Mouse (Mus musculus): ENCODE measurements around the gene Fmnl1. TPM values are rescaled to one million over a fixed set of nuclear protein-coding genes. Genes with fewer than 3 reads are reported as not detected.
A peak's percentile ranks its signal among the peaks of the same experiment; 100 is the strongest.

The Fmnl1 gene
- polyA plus RNA-seq, 1 experiment from 2014 or later: 9.2 TPM

DNA sequence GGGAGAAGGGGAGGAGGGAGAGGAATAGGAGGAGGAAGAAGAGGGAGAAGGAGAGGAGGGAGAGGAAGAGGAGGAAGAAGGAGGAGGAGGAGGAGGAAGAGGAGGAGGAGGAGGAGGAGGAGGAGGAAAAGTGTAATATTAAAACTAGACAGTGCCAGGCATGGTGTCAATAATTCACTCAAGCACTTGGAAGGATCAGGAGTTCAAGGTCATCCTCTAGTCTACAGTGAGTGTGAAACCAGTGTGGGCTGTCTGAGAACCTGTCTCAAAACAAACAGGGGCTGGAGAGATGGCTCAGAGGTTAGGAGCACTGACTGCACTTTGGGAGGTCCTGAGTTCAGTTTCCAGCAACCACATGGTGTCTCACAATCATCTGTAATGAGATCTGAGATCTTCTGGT lies 31.5 kb downstream of the Fmnl1 start:
- no peaks in the 10 kb centered on the region for H3K9me3 ChIP-seq (ENCODE audit: control insufficient read depth, low read length)
- no peak for ATAC-seq (ENCODE audit: low read depth)
- H3K4me1 ChIP-seq (ENCODE audit: control insufficient read depth, insufficient read depth, low read length): peaks cover 2% of the 10 kb centered on the region; the same call in 1 of the 2 replicates
- H3K27ac ChIP-seq (ENCODE audit: low read depth, low read length): no peak overlapping the region
- H3K27me3 ChIP-seq (ENCODE audit: control insufficient read depth, insufficient read depth, low read length): peaks cover 16% of the 10 kb centered on the region
- H3K4me3 ChIP-seq (ENCODE audit: low read depth, low read length): no peak overlapping the region
- no peaks in the 10 kb centered on the region for H3K36me3 ChIP-seq (ENCODE audit: control insufficient read depth, insufficient read depth, low read length)
- no peak overlapping the region for H3K4me2 ChIP-seq (ENCODE audit: low read depth, low read length)
- no peak overlapping the region for H3K9ac ChIP-seq (replicated peaks; ENCODE audit: low read depth, low read length)

DNA sequence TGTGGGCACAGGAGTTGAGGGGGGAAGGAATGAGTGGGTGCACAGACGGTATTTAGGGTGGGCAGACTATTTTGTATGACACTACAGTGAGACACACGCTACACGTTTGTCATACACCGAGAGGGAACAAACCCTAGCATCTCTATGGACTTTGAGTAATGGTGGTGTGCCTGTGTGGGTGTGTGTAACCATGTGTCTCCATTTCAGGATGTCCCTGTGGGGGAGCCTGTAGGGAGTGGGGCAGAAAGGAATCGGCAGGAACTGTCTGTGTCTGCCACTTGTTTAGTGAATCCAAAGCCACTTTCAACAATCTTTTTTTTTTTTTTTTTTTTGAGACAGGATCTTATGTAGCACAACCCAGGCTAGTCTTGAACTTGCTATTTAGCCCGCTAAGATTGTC lies 35.3 kb downstream of the Fmnl1 start:
- Histone ChIP-seq H3K27ac (ENCODE audit: low read depth, low read length) (no peak overlapping the region), H3K4me1 (ENCODE audit: control insufficient read depth, insufficient read depth, low read length) (no peaks in the 10 kb centered on the region), H3K9ac (replicated peaks; ENCODE audit: low read depth, low read length) (no peak overlapping the region), H3K4me3 (ENCODE audit: low read depth, low read length) (no peak overlapping the region), H3K9me3 (ENCODE audit: control insufficient read depth, low read length) (no peaks in the 10 kb centered on the region), H3K4me2 (ENCODE audit: low read depth, low read length) (no peak overlapping the region), H3K27me3 (ENCODE audit: control insufficient read depth, insufficient read depth, low read length) (no peaks in the 10 kb centered on the region), H3K36me3 (ENCODE audit: control insufficient read depth, insufficient read depth, low read length) (no peaks in the 10 kb centered on the region)
- WGBS: 92% methylated on average over 6 of the region's 6 CpGs
- ATAC-seq (ENCODE audit: low read depth): no peak

GRCm38 (mm10) chr11:103208458-103208857 lies 37.6 kb downstream of the Fmnl1 start, which contains the start of gene 1700023F06Rik:
Gene 1700023F06Rik (minus strand): TSS chr11:103208558.
- H3K27me3 ChIP-seq (ENCODE audit: control insufficient read depth, insufficient read depth, low read length): no peaks in the 10 kb centered on the region
- ATAC-seq (ENCODE audit: low read depth): no peak
- WGBS: 83% methylated on average over 3 of the region's 3 CpGs

GRCm38 (mm10) chr11:103210291-103210690 lies 39.4 kb downstream of the Fmnl1 start:
- H3K27ac ChIP-seq (ENCODE audit: low read depth, low read length): no peak overlapping the region
- no peaks in the 10 kb centered on the region for H3K36me3 ChIP-seq (ENCODE audit: control insufficient read depth, insufficient read depth, low read length)
- ATAC-seq (ENCODE audit: low read depth): no peak
- H3K9me3 ChIP-seq (ENCODE audit: control insufficient read depth, low read length): no peaks in the 10 kb centered on the region
- no peak overlapping the region for H3K9ac ChIP-seq (replicated peaks; ENCODE audit: low read depth, low read length)
- no peaks in the 10 kb centered on the region for H3K27me3 ChIP-seq (ENCODE audit: control insufficient read depth, insufficient read depth, low read length)
- no peak overlapping the region for H3K4me3 ChIP-seq (ENCODE audit: low read depth, low read length)
- no peak overlapping the region for H3K4me2 ChIP-seq (ENCODE audit: low read depth, low read length)
- H3K4me1 ChIP-seq (ENCODE audit: control insufficient read depth, insufficient read depth, low read length): no peaks in the 10 kb centered on the region
- WGBS: 79% methylated on average over 8 of the region's 8 CpGs

More at GRCm38 (mm10) chr11:103208458-103208857, 37.6 kb downstream of the Fmnl1 start, which contains the start of gene 1700023F06Rik:
- Histone ChIP-seq H3K9me3 (ENCODE audit: control insufficient read depth, low read length) (no peaks in the 10 kb centered on the region), H3K4me1 (ENCODE audit: control insufficient read depth, insufficient read depth, low read length) (no peaks in the 10 kb centered on the region), H3K4me2 (ENCODE audit: low read depth, low read length) (no peak within 1 kb of the TSS), H3K27ac (ENCODE audit: low read depth, low read length) (no peak within 1 kb of the TSS), H3K36me3 (ENCODE audit: control insufficient read depth, insufficient read depth, low read length) (no peaks in the 10 kb centered on the region), H3K4me3 (ENCODE audit: low read depth, low read length) (no peak within 1 kb of the TSS), H3K9ac (replicated peaks; ENCODE audit: low read depth, low read length) (no peak within 1 kb of the TSS)

DNA sequence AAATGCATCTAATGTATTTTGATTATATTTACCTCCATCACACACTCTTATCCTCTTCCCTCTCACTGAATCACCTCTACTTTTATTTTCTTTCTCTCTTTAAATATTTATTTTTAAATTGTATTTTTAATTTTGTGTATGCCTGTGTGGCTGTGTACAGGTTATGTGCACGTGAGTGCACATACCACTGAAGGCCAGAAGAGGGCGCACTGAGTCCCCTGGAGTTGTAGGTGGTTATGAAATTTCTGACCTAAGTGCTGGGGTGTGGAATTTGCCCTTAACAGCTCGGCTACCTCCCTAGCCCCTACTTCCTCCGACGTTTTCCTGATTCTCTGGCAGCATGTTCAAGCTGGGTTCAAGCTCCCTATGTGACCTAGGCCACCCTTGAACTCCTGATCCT lies 42.8 kb downstream of the Fmnl1 start:
- no peak overlapping the region for H3K4me2 ChIP-seq (ENCODE audit: low read depth, low read length)
- H3K27me3 ChIP-seq (ENCODE audit: control insufficient read depth, insufficient read depth, low read length): no peaks in the 10 kb centered on the region
- H3K4me3 ChIP-seq (ENCODE audit: low read depth, low read length): no peak overlapping the region
- ATAC-seq (ENCODE audit: low read depth): no peak
- H3K27ac ChIP-seq (ENCODE audit: low read depth, low read length): no peak overlapping the region
- WGBS: 89% methylated on average over 5 of the region's 5 CpGs
- H3K9me3 ChIP-seq (ENCODE audit: control insufficient read depth, low read length): no peaks in the 10 kb centered on the region; the same call in 1 of the 2 replicates
- no peak overlapping the region for H3K9ac ChIP-seq (replicated peaks; ENCODE audit: low read depth, low read length)
- no peaks in the 10 kb centered on the region for H3K36me3 ChIP-seq (ENCODE audit: control insufficient read depth, insufficient read depth, low read length)
- peaks cover 6% of the 10 kb centered on the region; the same call in 1 of the 2 replicates for H3K4me1 ChIP-seq (ENCODE audit: control insufficient read depth, insufficient read depth, low read length)

DNA sequence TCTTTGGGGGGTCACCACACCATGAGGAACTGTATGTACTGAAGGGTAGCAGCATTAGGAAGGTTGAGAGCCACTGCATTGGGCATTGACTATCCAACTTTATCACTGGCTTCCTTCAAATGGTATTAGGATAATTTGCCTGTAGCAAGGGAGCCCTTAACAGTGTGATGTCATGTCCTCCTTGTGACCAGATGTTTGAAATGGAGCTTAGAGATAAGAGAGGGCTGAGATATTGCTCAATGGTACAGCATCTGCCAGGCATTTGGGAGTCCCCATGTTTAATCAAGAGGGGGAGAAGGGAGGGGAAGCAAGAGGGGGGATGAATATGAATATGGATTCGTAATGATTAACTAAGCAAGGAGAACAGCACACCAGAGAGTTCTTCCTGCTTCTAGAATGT lies 44.4 kb downstream of the Fmnl1 start:
- Histone ChIP-seq H3K36me3 (ENCODE audit: control insufficient read depth, insufficient read depth, low read length) (peaks cover 1% of the 10 kb centered on the region; the same call in 1 of the 2 replicates), H3K4me3 (ENCODE audit: low read depth, low read length) (no peak overlapping the region), H3K4me2 (ENCODE audit: low read depth, low read length) (no peak overlapping the region), H3K4me1 (ENCODE audit: control insufficient read depth, insufficient read depth, low read length) (peaks cover 6% of the 10 kb centered on the region; the same call in 1 of the 2 replicates), H3K9ac (replicated peaks; ENCODE audit: low read depth, low read length) (no peak overlapping the region), H3K27ac (ENCODE audit: low read depth, low read length) (no peak overlapping the region), H3K27me3 (ENCODE audit: control insufficient read depth, insufficient read depth, low read length) (no peaks in the 10 kb centered on the region), H3K9me3 (ENCODE audit: control insufficient read depth, low read length) (no peaks in the 10 kb centered on the region; the same call in 1 of the 2 replicates)
- 57% methylated on average over 1 of the region's 1 CpGs for WGBS
- ATAC-seq (ENCODE audit: low read depth): no peak

DNA sequence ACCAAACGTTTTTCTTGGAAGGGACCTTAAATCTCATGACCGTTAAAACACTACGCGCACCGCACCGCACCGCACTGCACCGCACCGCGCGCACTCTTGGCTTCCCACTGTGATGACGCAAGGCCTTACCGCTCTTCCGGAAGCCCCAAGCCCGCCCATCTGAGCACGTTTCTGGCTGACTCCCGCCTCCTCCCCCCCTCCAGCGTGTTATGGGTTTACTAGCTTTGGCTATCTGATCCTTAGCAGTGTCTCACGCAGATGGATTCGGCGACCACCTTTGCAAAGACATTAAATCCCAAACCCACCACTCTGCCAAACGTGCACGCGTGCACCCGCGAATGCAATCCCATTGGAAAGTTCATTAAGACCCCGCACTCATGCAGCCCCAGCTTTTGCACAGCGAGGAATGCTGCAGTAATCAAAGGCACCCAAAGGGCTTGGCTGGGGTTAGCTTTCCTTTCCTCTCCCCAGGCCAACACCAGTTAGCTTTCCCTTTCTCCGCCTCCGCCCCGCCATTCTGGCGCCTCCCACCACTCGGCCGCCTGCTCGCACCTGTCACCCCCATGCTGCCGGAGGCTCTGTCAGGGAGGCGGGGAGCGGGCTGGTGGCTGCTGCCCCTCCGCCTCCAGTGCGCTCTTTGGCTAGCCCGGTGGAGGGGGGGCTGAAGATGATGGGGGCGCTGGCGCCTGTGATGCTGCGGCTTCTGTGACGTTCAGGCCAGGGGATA lies 47.0 kb downstream of the Fmnl1 start, which contains the start of gene Spata32:
Gene Spata32 (minus strand): TSS at position 643 of the 727 bp plus-strand sequence.
- Histone ChIP-seq H3K27me3 (ENCODE audit: control insufficient read depth, insufficient read depth, low read length) (no peaks in the 10 kb centered on the region), H3K4me3 (ENCODE audit: low read depth, low read length) (peak within 1 kb of the TSS; percentile 46), H3K36me3 (ENCODE audit: control insufficient read depth, insufficient read depth, low read length) (peaks cover 7% of the 10 kb centered on the region), H3K9me3 (ENCODE audit: control insufficient read depth, low read length) (no peaks in the 10 kb centered on the region; the same call in 1 of the 2 replicates), H3K4me2 (ENCODE audit: low read depth, low read length) (peak within 1 kb of the TSS; percentile 89), H3K27ac (ENCODE audit: low read depth, low read length) (peak within 1 kb of the TSS; percentile 72), H3K4me1 (ENCODE audit: control insufficient read depth, insufficient read depth, low read length) (peaks cover 6% of the 10 kb centered on the region; the same call in 1 of the 2 replicates), H3K9ac (replicated peaks; ENCODE audit: low read depth, low read length) (peak within 1 kb of the TSS; percentile 66)
- WGBS: under 1% methylated on average over 45 of the region's 45 CpGs
- peak; percentile 92 for ATAC-seq (ENCODE audit: low read depth)

DNA sequence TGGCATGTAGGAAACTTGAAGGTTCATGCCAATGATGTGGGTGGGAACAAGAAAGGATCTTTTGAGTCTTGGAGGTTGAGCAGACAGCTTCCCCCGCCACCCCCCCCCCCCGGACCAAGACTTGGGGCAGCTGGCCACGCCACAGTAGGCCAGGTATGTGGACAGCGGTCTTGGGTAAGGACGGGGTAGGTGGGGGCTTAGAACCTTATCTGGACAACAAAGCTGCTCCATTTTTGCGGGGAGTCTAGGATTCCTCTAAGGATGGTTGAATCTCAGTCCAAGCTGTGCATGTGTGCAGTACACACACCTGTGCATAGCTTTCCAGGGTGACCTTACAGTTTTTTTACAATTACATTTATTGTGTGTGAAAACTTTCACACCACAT lies 47.6 kb downstream of the Fmnl1 start:
- peak overlapping the region; percentile 89 for H3K4me2 ChIP-seq (ENCODE audit: low read depth, low read length)
- no peaks in the 10 kb centered on the region for H3K27me3 ChIP-seq (ENCODE audit: control insufficient read depth, insufficient read depth, low read length)
- no peaks in the 10 kb centered on the region; the same call in 1 of the 2 replicates for H3K9me3 ChIP-seq (ENCODE audit: control insufficient read depth, low read length)
- H3K36me3 ChIP-seq (ENCODE audit: control insufficient read depth, insufficient read depth, low read length): peaks cover 9% of the 10 kb centered on the region
- ATAC-seq (ENCODE audit: low read depth): peak; percentile 10; the same call in 1 of the 2 replicates
- peak overlapping the region; percentile 66 for H3K9ac ChIP-seq (replicated peaks; ENCODE audit: low read depth, low read length)
- peak overlapping the region; percentile 46 for H3K4me3 ChIP-seq (ENCODE audit: low read depth, low read length)
- H3K4me1 ChIP-seq (ENCODE audit: control insufficient read depth, insufficient read depth, low read length): peaks cover 6% of the 10 kb centered on the region; the same call in 1 of the 2 replicates
- 32% methylated on average over 6 of the region's 6 CpGs for WGBS
- H3K27ac ChIP-seq (ENCODE audit: low read depth, low read length): peak overlapping the region; percentile 72

- WGBS: 84% methylated on average over 5 of the region's 5 CpGs
- no peak overlapping the region for H3K27ac ChIP-seq (ENCODE audit: low read depth, low read length)
- H3K27me3 ChIP-seq (ENCODE audit: control insufficient read depth, insufficient read depth, low read length): no peaks in the 10 kb centered on the region
- H3K4me2 ChIP-seq (ENCODE audit: low read depth, low read length): no peak overlapping the region
- H3K9me3 ChIP-seq (ENCODE audit: control insufficient read depth, low read length): no peaks in the 10 kb centered on the region; the same call in 1 of the 2 replicates
- peaks cover 6% of the 10 kb centered on the region; the same call in 1 of the 2 replicates for H3K4me1 ChIP-seq (ENCODE audit: control insufficient read depth, insufficient read depth, low read length)
- no peak for ATAC-seq (ENCODE audit: low read depth)
- H3K4me3 ChIP-seq (ENCODE audit: low read depth, low read length): no peak overlapping the region
- peaks cover 11% of the 10 kb centered on the region for H3K36me3 ChIP-seq (ENCODE audit: control insufficient read depth, insufficient read depth, low read length)
- no peak overlapping the region for H3K9ac ChIP-seq (replicated peaks; ENCODE audit: low read depth, low read length)
Observed at GRCm38 (mm10) chr11:103219259-103219658, 48.4 kb downstream of the Fmnl1 start.

All from neural tube, embryonic 14.5 days (tissue).